In genomic region chr8:124809419-124809818, GRCm38 (mm10) we compare ENCODE assay signal across 24 mouse cellular contexts. TPM values are rescaled to one million over a fixed set of nuclear protein-coding genes. Genes with fewer than 3 reads are reported as not detected.
A peak's percentile ranks its signal among the peaks of the same experiment; 100 is the strongest.
DNase-seq lines count a peak whose midpoint lies in the region; ATAC-seq and TF ChIP-seq lines count a peak whose summit lies in the region.
"Had no signal": no experiment of that assay in that cellular context is flagged by ENCODE, and none has a peak within 500 bp of the region (broad histone marks: within the 10 kb centered on the region; RNA-seq: fewer than 3 reads in every experiment).

No protein-coding gene starts in this region.

- TF ChIP-seq POLR2A in CH12.LX (IDR thresholded peaks at IDR 0.05; ENCODE audit: low read depth, low read length), result no peak

- in situ Hi-C loops in CH12.LX (cut with MboI; ENCODE audit: low pct_ligation_motif_present, low pct_unique_long_range_greater_than_20kb, low sequenced_read_pairs), result no loop called here

- ATAC-seq in granulocyte monocyte progenitor cell, adult 5-6 weeks (replicated peaks; ENCODE audit: poor library complexity, severe bottlenecking), result peak; percentile 82
- no peak for ATAC-seq in midbrain, embryonic 15.5 days (replicated peaks)
- no peak for ATAC-seq in intestine, postnatal 0 days
- ATAC-seq: CD4-positive, CD25-positive, alpha-beta regulatory T cell, adult 4 months; forebrain, embryonic 13.5 days; forebrain, embryonic 16.5 days had no signal

- no peaks in the 10 kb centered on the region for H3K79me2 ChIP-seq in CH12.LX (replicated peaks; ENCODE audit: control insufficient read depth, extremely low read depth, insufficient read depth, poor library complexity, severe bottlenecking)

- no peak for TF ChIP-seq RAD21 in CH12.LX (IDR thresholded peaks at IDR 0.05; ENCODE audit: low read depth, low read length)

- H3K27ac ChIP-seq in CH12.LX (ENCODE audit: insufficient read depth, low read depth), result no peak overlapping the region
- no peak overlapping the region for H3K27ac ChIP-seq in midbrain, embryonic 15.5 days
- H3K27ac ChIP-seq in intestine, postnatal 0 days (ENCODE audit: low read depth, low read length), result no peak overlapping the region
- H3K27ac ChIP-seq: embryonic facial prominence, embryonic 13.5 days; embryonic facial prominence, embryonic 15.5 days; forebrain, embryonic 10.5 days; forebrain, embryonic 13.5 days had no signal

- no peak overlapping the region for H3K9ac ChIP-seq in CH12.LX (ENCODE audit: insufficient read depth, low read depth)
- no peak overlapping the region for H3K9ac ChIP-seq in midbrain, embryonic 15.5 days
- H3K9ac ChIP-seq in intestine, postnatal 0 days (ENCODE audit: low read depth, low read length), result no peak overlapping the region
- H3K9ac ChIP-seq: embryonic facial prominence, embryonic 13.5 days; embryonic facial prominence, embryonic 15.5 days; forebrain, embryonic 13.5 days had no signal

- 44% methylated on average over 2 of the region's 2 CpGs for WGBS in midbrain, embryonic 15.5 days
- WGBS in intestine, postnatal 0 days, result 39% methylated on average over 2 of the region's 2 CpGs

- peaks cover 15 to 49% of the 10 kb centered on the region in 2 experiments for H3K4me1 ChIP-seq in CH12.LX (ENCODE audit: control insufficient read depth in 1 of 2, insufficient read depth in 2 of 2)
- peaks cover 19% of the 10 kb centered on the region for H3K4me1 ChIP-seq in midbrain, embryonic 15.5 days
- no peaks in the 10 kb centered on the region for H3K4me1 ChIP-seq in intestine, postnatal 0 days (replicated peaks; ENCODE audit: control insufficient read depth, insufficient read depth, low read length)
- H3K4me1 ChIP-seq: embryonic facial prominence, embryonic 13.5 days; embryonic facial prominence, embryonic 15.5 days had no signal

- no peaks in the 10 kb centered on the region for H3K9me3 ChIP-seq in CH12.LX (replicated peaks; ENCODE audit: low read length)
- no peaks in the 10 kb centered on the region for H3K9me3 ChIP-seq in midbrain, embryonic 15.5 days
- H3K9me3 ChIP-seq in intestine, postnatal 0 days (ENCODE audit: control insufficient read depth), result no peaks in the 10 kb centered on the region
- H3K9me3 ChIP-seq: embryonic facial prominence, embryonic 13.5 days; embryonic facial prominence, embryonic 15.5 days; forebrain, embryonic 10.5 days; forebrain, embryonic 13.5 days had no signal

- H3K4me3 ChIP-seq in CH12.LX (replicated peaks in 1 of 3; ENCODE audit: low read depth in 2 of 3, low read length in 2 of 3, poor library complexity in 1 of 3), result no peak overlapping the region
- H3K4me3 ChIP-seq in midbrain, embryonic 15.5 days, result no peak overlapping the region
- no peak overlapping the region for H3K4me3 ChIP-seq in intestine, postnatal 0 days (ENCODE audit: low read depth, low read length)
- H3K4me3 ChIP-seq: embryonic facial prominence, embryonic 13.5 days; embryonic facial prominence, embryonic 15.5 days; erythroblast, embryonic 14.5 days; forebrain, embryonic 10.5 days; forebrain, embryonic 13.5 days had no signal

- TF ChIP-seq CTCF in CH12.LX (conservative IDR thresholded peaks at IDR 0.05 in 1 of 2, IDR thresholded peaks at IDR 0.05 in 1 of 2; ENCODE audit: low read depth in 2 of 2, low read length in 2 of 2), result no peak
- no peak for TF ChIP-seq CTCF in intestine, postnatal 0 days (IDR thresholded peaks at IDR 0.05; ENCODE audit: low read depth)

- no peaks in the 10 kb centered on the region for H3K27me3 ChIP-seq in CH12.LX (replicated peaks)
- H3K27me3 ChIP-seq in midbrain, embryonic 15.5 days (replicated peaks), result no peaks in the 10 kb centered on the region
- H3K27me3 ChIP-seq in intestine, postnatal 0 days (replicated peaks; ENCODE audit: control insufficient read depth, insufficient read depth, low read length), result no peaks in the 10 kb centered on the region
- H3K27me3 ChIP-seq: embryonic facial prominence, embryonic 15.5 days; forebrain, embryonic 13.5 days had no signal

- H3K36me3 ChIP-seq in CH12.LX (replicated peaks in 1 of 2; ENCODE audit: control insufficient read depth in 1 of 2, insufficient read depth in 1 of 2, low read length in 1 of 2), result no peaks in the 10 kb centered on the region
- no peaks in the 10 kb centered on the region for H3K36me3 ChIP-seq in midbrain, embryonic 15.5 days (replicated peaks)
- no peaks in the 10 kb centered on the region for H3K36me3 ChIP-seq in intestine, postnatal 0 days (ENCODE audit: control insufficient read depth, insufficient read depth)
- H3K36me3 ChIP-seq: embryonic facial prominence, embryonic 13.5 days; embryonic facial prominence, embryonic 15.5 days; forebrain, embryonic 10.5 days had no signal

- DNase-seq in 416B (ENCODE audit: low read depth) (peak; percentile 28), CH12.LX (ENCODE audit: extremely low read depth) (peak; percentile 68)
- no peak for DNase-seq in adrenal gland, adult 18-20 months (ENCODE audit: low spot score in 2 of 2)
- DNase-seq: adrenal gland, adult 8-10 months; adrenal gland, postnatal 14 days; adrenal gland, postnatal 36 days; B cell, adult 2 months; cerebellum, adult 11-12 months; cerebellum, adult 2 months; cerebellum, adult 9-10 months; cerebellum, postnatal 10 days; cerebellum, postnatal 25 days; embryo, embryonic 11 days had no signal

- TF ChIP-seq EP300 in CH12.LX (IDR thresholded peaks at IDR 0.05; ENCODE audit: low read length), result peak; percentile 94

- H3K4me2 ChIP-seq in CH12.LX (ENCODE audit: insufficient read depth, low read depth, poor library complexity, severe bottlenecking), result peak overlapping the region; percentile 21; the same call in 1 of the 2 replicates
- no peak overlapping the region for H3K4me2 ChIP-seq in midbrain, embryonic 15.5 days
- no peak overlapping the region for H3K4me2 ChIP-seq in intestine, postnatal 0 days (replicated peaks; ENCODE audit: low read depth)
- H3K4me2 ChIP-seq: embryonic facial prominence, embryonic 13.5 days; embryonic facial prominence, embryonic 15.5 days; forebrain, embryonic 13.5 days had no signal

- dilution Hi-C loops in CH12.LX (cut with MboI; ENCODE audit: extremely low pct_ligation_motif_present, extremely low pct_unique_long_range_greater_than_20kb, low sequenced_read_pairs), result no loop called here

TF ChIP-seq in CH12.LX, 34 proteins besides CTCF, POLR2A, EP300 and RAD21 (continues in another document):
- no peak for TF ChIP-seq GABPA (IDR thresholded peaks at IDR 0.05; ENCODE audit: insufficient replicate concordance, low read depth, low read length)
- no peak for TF ChIP-seq PAX5 (IDR thresholded peaks at IDR 0.05; ENCODE audit: low read length)
- TF ChIP-seq POLR2AphosphoS2 (IDR thresholded peaks at IDR 0.05; ENCODE audit: low read depth, low read length), result no peak
- no peak for TF ChIP-seq ZC3H11A (IDR thresholded peaks at IDR 0.05; ENCODE audit: low read depth, low read length)
- no peak for TF ChIP-seq ETS1 (conservative IDR thresholded peaks at IDR 0.05; ENCODE audit: low read depth, low read length)
- TF ChIP-seq TCF12 (IDR thresholded peaks at IDR 0.05; ENCODE audit: low read depth, low read length), result peak; percentile 87
- no peak for TF ChIP-seq KAT2A (IDR thresholded peaks at IDR 0.05; ENCODE audit: insufficient replicate concordance, low read length)
- TF ChIP-seq IRF4 (IDR thresholded peaks at IDR 0.05; ENCODE audit: low read depth, low read length), result peak; percentile 93
- TF ChIP-seq USF1 (IDR thresholded peaks at IDR 0.05; ENCODE audit: low read depth, low read length), result no peak
- no peak for TF ChIP-seq ZKSCAN1 (IDR thresholded peaks at IDR 0.05; ENCODE audit: borderline replicate concordance, low read depth, low read length)
- TF ChIP-seq MYC (IDR thresholded peaks at IDR 0.05; ENCODE audit: low read depth, low read length), result no peak

RNA-seq across cellular contexts. Expression of gene Trim67, which starts 16.5 kb away (rescaled TPM):
- 0.04 and 0.08 TPM in 2 replicates for total RNA-seq in CH12.LX (2012; rRNA removed)
- not detected in 2 replicates for total RNA-seq in CH12.LX (2014; rRNA removed)
- polyA plus RNA-seq in CH12.LX (2012; ENCODE audit: insufficient read length, low read depth), result 0.04 TPM in 1 of 2 replicates, not detected in the other
- not detected in 2 replicates for total RNA-seq in granulocyte monocyte progenitor cell, adult 5-6 weeks (2014; fragmentation: Nextera tagmentation)
- not detected in 2 replicates for total RNA-seq in granulocyte monocyte progenitor cell, adult 5-6 weeks (2017)
- polyA plus RNA-seq in midbrain, embryonic 15.5 days (2015; fragmentation: Nextera tagmentation; extraction: Ambion mirVana), result 29.2 and 30.8 TPM in 2 replicates
- 1 to 10 TPM; 1.1 to 2.2 TPM for total RNA-seq in adrenal gland, adult 18-20 months (2021)
- polyA plus RNA-seq in intestine, postnatal 0 days (2015; fragmentation: Nextera tagmentation; extraction: Ambion mirVana), result 0.23 and 0.29 TPM in 2 replicates
- total RNA-seq: MEL had no signal
- polyA plus RNA-seq: CD4-positive, CD25-positive, alpha-beta regulatory T cell, adult 4 months; erythroblast, embryonic 14.5 days had no signal

RNA-seq across cellular contexts. Expression of gene Gnpat, which starts 53.4 kb away (rescaled TPM):
- total RNA-seq in CH12.LX (2012; rRNA removed) (73.6 and 89.1 TPM in 2 replicates), CH12.LX (2014; rRNA removed) (52.5 and 62.3 TPM in 2 replicates)
- polyA plus RNA-seq in CH12.LX (2012; ENCODE audit: insufficient read length, low read depth), result 77.3 and 91.5 TPM in 2 replicates
- total RNA-seq in granulocyte monocyte progenitor cell, adult 5-6 weeks (2014; fragmentation: Nextera tagmentation), result 116 and 145 TPM in 2 replicates
- total RNA-seq in granulocyte monocyte progenitor cell, adult 5-6 weeks (2017), result 92.3 and 115 TPM in 2 replicates
- 77.5 and 83.9 TPM in 2 replicates for polyA plus RNA-seq in midbrain, embryonic 15.5 days (2015; fragmentation: Nextera tagmentation; extraction: Ambion mirVana)
- total RNA-seq in adrenal gland, adult 18-20 months (2021), result 100 to 1,000 TPM in 1 of 2 experiments, 10 to 100 TPM in 1; 94.9 to 110 TPM
- 31.0 and 31.9 TPM in 2 replicates for polyA plus RNA-seq in intestine, postnatal 0 days (2015; fragmentation: Nextera tagmentation; extraction: Ambion mirVana)

RNA-seq across cellular contexts. Expression of gene 2810004N23Rik, which starts 53.5 kb away (rescaled TPM):
- 47.6 and 61.6 TPM in 2 replicates for total RNA-seq in CH12.LX (2012; rRNA removed)
- 45.1 and 51.4 TPM in 2 replicates for total RNA-seq in CH12.LX (2014; rRNA removed)
- 75.7 and 76.8 TPM in 2 replicates for polyA plus RNA-seq in CH12.LX (2012; ENCODE audit: insufficient read length, low read depth)
- total RNA-seq in granulocyte monocyte progenitor cell, adult 5-6 weeks (2014; fragmentation: Nextera tagmentation), result 46.8 and 49.8 TPM in 2 replicates
- 65.8 and 75.4 TPM in 2 replicates for total RNA-seq in granulocyte monocyte progenitor cell, adult 5-6 weeks (2017)
- 27.4 and 28.3 TPM in 2 replicates for polyA plus RNA-seq in midbrain, embryonic 15.5 days (2015; fragmentation: Nextera tagmentation; extraction: Ambion mirVana)
- total RNA-seq in adrenal gland, adult 18-20 months (2021), result 10 to 100 TPM; 22.8 to 28.4 TPM
- polyA plus RNA-seq in intestine, postnatal 0 days (2015; fragmentation: Nextera tagmentation; extraction: Ambion mirVana), result 17.7 and 20.6 TPM in 2 replicates

RNA-seq across cellular contexts. Expression of gene Fam89a, which starts 57.8 kb away (rescaled TPM):
- total RNA-seq in CH12.LX (2012; rRNA removed) (4.5 and 4.8 TPM in 2 replicates), CH12.LX (2014; rRNA removed) (2.2 and 2.5 TPM in 2 replicates)
- polyA plus RNA-seq in CH12.LX (2012; ENCODE audit: insufficient read length, low read depth), result 3.7 and 4.9 TPM in 2 replicates
- total RNA-seq in granulocyte monocyte progenitor cell, adult 5-6 weeks (2014; fragmentation: Nextera tagmentation), result not detected in 2 replicates
- not detected in 2 replicates for total RNA-seq in granulocyte monocyte progenitor cell, adult 5-6 weeks (2017)
- 0.17 and 0.37 TPM in 2 replicates for polyA plus RNA-seq in midbrain, embryonic 15.5 days (2015; fragmentation: Nextera tagmentation; extraction: Ambion mirVana)
- under 1 TPM in 1 of 2 experiments, not detected in 1; 0.90 TPM for total RNA-seq in adrenal gland, adult 18-20 months (2021)
- 1.9 and 2.3 TPM in 2 replicates for polyA plus RNA-seq in intestine, postnatal 0 days (2015; fragmentation: Nextera tagmentation; extraction: Ambion mirVana)
- polyA plus RNA-seq: erythroblast, embryonic 14.5 days had no signal

Comparison
In these comparisons a context has a peak if more than half of its experiments do, and no peak if none do; other contexts are left out.
1. DNase-seq: peak in 416B (single experiment) and CH12.LX (single experiment); none in adrenal gland, adult 18-20 months (0 of 2).